Mouse (Mus musculus) testis, adult 2 months (tissue): Measurements from ENCODE around the gene Uncx. TPM values are rescaled to one million over a fixed set of nuclear protein-coding genes. Genes with fewer than 3 reads are reported as not detected.
A peak's percentile ranks its signal among the peaks of the same experiment; 100 is the strongest.

Experiments
- H3K27ac ChIP-seq: fragments of 200-500 bp; 2 replicates; pipeline ENCODE4 v1.5.1; 2012; ENCODE audit warnings: low read depth, low read length; ENCODE audit not compliant: control insufficient read depth, insufficient read depth
- H3K27me3 ChIP-seq: fragments of 200-500 bp; 2 replicates; pipeline ENCODE4 v1.6.1; 2012; ENCODE audit warnings: mild to moderate bottlenecking, low read length, moderate library complexity; ENCODE audit not compliant: control insufficient read depth, insufficient read depth
- H3K36me3 ChIP-seq: fragments of 200-500 bp; 2 replicates; pipeline ENCODE4 v1.6.1; 2012; ENCODE audit warnings: mild to moderate bottlenecking, low read length; ENCODE audit not compliant: control insufficient read depth, insufficient read depth
- H3K4me1 ChIP-seq: fragments of 200-500 bp; 2 replicates; pipeline ENCODE4 v1.6.1; 2012; ENCODE audit warnings: low read length; ENCODE audit not compliant: control insufficient read depth, insufficient read depth
- H3K4me3 ChIP-seq: fragments of 200-500 bp; 2 replicates; pipeline ENCODE4 v1.5.1; 2012; ENCODE audit warnings: low read depth, mild to moderate bottlenecking, low read length, moderate library complexity, mixed read lengths; ENCODE audit not compliant: control insufficient read depth
- CTCF ChIP-seq: fragments of 200-500 bp; IDR thresholded peaks from 2 replicates; pipeline ENCODE4 v1.5.1; 2012; ENCODE audit warnings: low read depth, mild to moderate bottlenecking, inconsistent platforms, low read length, moderate library complexity; ENCODE audit not compliant: control insufficient read depth, insufficient read depth, insufficient replicate concordance
- POLR2A ChIP-seq: fragments of 200-500 bp; IDR thresholded peaks from 2 replicates; pipeline ENCODE4 v1.6.1; 2012; ENCODE audit warnings: low read depth, mild to moderate bottlenecking, inconsistent platforms, low read length, moderate library complexity; ENCODE audit not compliant: control insufficient read depth
- polyA plus RNA-seq: library from polyadenylated mRNA; depleted of rRNA; stranded (reverse); fragments of >200 nt; gene quantifications from 2 replicates; pipeline ENCODE4 v1.2.3, GENCODE M21; 2012

Gene Uncx
- polyA plus RNA-seq, 1 experiment: not detected

- peaks cover 3% of the 10 kb centered on the region for H3K4me1 ChIP-seq
- no peak for TF ChIP-seq POLR2A
- TF ChIP-seq CTCF: no peak
- H3K27ac ChIP-seq: no peak overlapping the region
- no peak overlapping the region for H3K4me3 ChIP-seq
- no peaks in the 10 kb centered on the region for H3K36me3 ChIP-seq
- H3K27me3 ChIP-seq: no peaks in the 10 kb centered on the region
Observed at GRCm38 (mm10) chr5:139510682-139511366, 32.5 kb upstream of the Uncx start.

GRCm38 (mm10) chr5:139512201-139512600 lies 31.1 kb upstream of the Uncx start:
- no peak for TF ChIP-seq POLR2A
- no peak for TF ChIP-seq CTCF
- Histone ChIP-seq H3K36me3 (no peaks in the 10 kb centered on the region), H3K4me3 (no peak overlapping the region), H3K27ac (no peak overlapping the region), H3K27me3 (no peaks in the 10 kb centered on the region), H3K4me1 (peaks cover 6% of the 10 kb centered on the region)

DNA sequence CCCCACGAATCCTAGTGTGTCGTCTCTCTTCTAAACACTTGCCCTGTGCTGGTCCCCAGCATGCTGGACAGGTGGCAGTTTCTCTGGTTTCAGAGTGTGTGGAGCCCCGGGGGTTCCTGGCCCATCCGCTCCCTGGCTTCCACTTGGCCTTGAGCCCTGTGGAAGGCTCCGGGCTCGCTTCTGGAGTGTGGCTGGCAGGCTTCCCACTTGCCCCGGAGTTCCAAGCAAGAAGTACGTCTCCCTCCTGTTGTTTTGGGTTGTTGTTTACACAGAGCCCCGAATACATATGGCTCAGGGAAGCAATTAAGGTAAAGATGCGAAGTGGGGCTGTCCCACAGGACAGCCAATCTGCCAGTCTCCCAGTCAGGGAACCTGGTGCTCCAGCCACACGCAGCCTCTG lies 27.0 kb upstream of the Uncx start:
- Histone ChIP-seq H3K4me3 (no peak overlapping the region), H3K4me1 (peaks cover 4% of the 10 kb centered on the region), H3K27ac (no peak overlapping the region), H3K36me3 (no peaks in the 10 kb centered on the region), H3K27me3 (no peaks in the 10 kb centered on the region)
- TF ChIP-seq POLR2A (no peak), CTCF (no peak)

- TF ChIP-seq CTCF: no peak
- no peak for TF ChIP-seq POLR2A
- no peak overlapping the region for H3K4me3 ChIP-seq
- no peaks in the 10 kb centered on the region for H3K36me3 ChIP-seq
- H3K4me1 ChIP-seq: peaks cover 12% of the 10 kb centered on the region
- H3K27me3 ChIP-seq: no peaks in the 10 kb centered on the region
- H3K27ac ChIP-seq: no peak overlapping the region
Observed at GRCm38 (mm10) chr5:139520069-139520834, 23.0 kb upstream of the Uncx start.

DNA sequence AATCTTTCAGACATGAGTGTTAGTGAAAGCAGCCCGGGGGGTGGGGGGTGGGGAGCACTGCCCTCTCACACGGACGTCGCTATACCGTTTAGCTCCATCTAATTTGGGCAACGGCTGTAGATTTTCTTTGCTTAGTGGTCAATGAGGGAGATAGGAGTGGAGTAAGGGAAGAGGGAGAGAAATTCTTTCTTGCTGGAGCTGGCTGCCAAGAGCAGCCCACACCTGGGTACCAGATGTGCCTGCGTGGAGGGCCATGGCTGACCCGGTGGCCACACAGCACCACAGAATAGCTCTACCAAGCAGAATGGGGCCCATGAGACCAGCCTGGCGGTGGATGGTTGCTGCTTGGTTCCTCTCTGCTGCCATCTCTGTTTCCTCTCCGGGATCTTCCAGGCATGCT lies 21.3 kb upstream of the Uncx start:
- no peak overlapping the region for H3K27ac ChIP-seq
- H3K36me3 ChIP-seq: no peaks in the 10 kb centered on the region
- H3K4me3 ChIP-seq: no peak overlapping the region
- TF ChIP-seq CTCF: no peak
- no peak for TF ChIP-seq POLR2A
- no peaks in the 10 kb centered on the region for H3K27me3 ChIP-seq
- peaks cover 8% of the 10 kb centered on the region for H3K4me1 ChIP-seq

DNA sequence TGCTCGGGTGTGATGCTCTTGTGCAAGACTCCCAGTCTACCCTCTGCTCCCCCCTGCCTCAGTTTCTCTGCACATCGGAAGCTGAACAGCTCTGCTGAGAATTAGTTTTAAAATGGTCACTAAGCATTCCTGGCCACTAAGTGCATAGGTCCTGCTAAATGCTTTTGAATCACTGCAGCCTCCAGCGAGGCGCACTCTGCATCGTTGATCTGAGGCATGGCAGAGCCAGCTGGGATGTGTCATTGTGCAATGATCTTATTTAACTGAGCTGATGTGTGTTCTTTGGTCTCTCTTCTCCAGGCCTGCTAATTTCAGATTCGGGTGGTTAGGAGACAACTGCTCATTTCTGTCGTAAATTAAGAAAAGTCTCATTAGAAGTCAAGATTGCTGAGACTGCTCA lies 14.4 kb upstream of the Uncx start:
- TF ChIP-seq POLR2A (no peak), CTCF (no peak)
- no peaks in the 10 kb centered on the region for H3K36me3 ChIP-seq
- H3K4me3 ChIP-seq: no peak overlapping the region
- no peaks in the 10 kb centered on the region for H3K27me3 ChIP-seq
- peaks cover under 1% of the 10 kb centered on the region; the same call in 1 of the 2 replicates for H3K4me1 ChIP-seq
- no peak overlapping the region for H3K27ac ChIP-seq

- Histone ChIP-seq H3K27ac (no peak overlapping the region), H3K4me1 (peaks cover 12% of the 10 kb centered on the region), H3K4me3 (peak overlapping the region; percentile 20), H3K27me3 (peaks cover 5% of the 10 kb centered on the region), H3K36me3 (no peaks in the 10 kb centered on the region)
- TF ChIP-seq POLR2A (no peak), CTCF (no peak)
Observed at GRCm38 (mm10) chr5:139535386-139535919, 7.8 kb upstream of the Uncx start.
